Mouse (Mus musculus): ENCODE measurements around the gene Riox2.
"Not testable (repeated sequence)": the region's sequence is repeated elsewhere in the genome, so short reads cannot be mapped to it uniquely, and the experiment has no call there.

Gene Riox2

GRCm38 (mm10) chr16:59471637-59472278 is at the start of gene Riox2:
Gene Riox2, plus strand, starts transcription at chr16:59471775.
- in situ Hi-C loops (cut with MboI; ENCODE audit: low sequenced_read_pairs) = loop anchor here (10.0 kb wide), 1 partner anchor 143 kb away; no protein-coding TSS in a partner anchor

- in situ Hi-C loops (cut with MboI; ENCODE audit: low sequenced_read_pairs) = loop anchor here (10.0 kb wide), 1 partner anchor 187 kb away; no protein-coding TSS in a partner anchor
Measured at GRCm38 (mm10) chr16:59427960-59428359, 43.6 kb upstream of the Riox2 start.

GRCm38 (mm10) chr16:59433181-59433580 is 38.4 kb upstream of the Riox2 start:
- in situ Hi-C loops (cut with MboI; ENCODE audit: low sequenced_read_pairs) = no loop called here

GRCm38 (mm10) chr16:59444880-59445559 is 26.6 kb upstream of the Riox2 start:
- in situ Hi-C loops (cut with MboI; ENCODE audit: low sequenced_read_pairs) = no loop called here

- in situ Hi-C loops (cut with MboI; ENCODE audit: low sequenced_read_pairs) = no loop called here
Measured at GRCm38 (mm10) chr16:59448181-59448580, 23.4 kb upstream of the Riox2 start.

GRCm38 (mm10) chr16:59449092-59449491 is 22.5 kb upstream of the Riox2 start:
- in situ Hi-C loops (cut with MboI; ENCODE audit: low sequenced_read_pairs) = no loop called here

- in situ Hi-C loops (cut with MboI; ENCODE audit: low sequenced_read_pairs) = no loop called here
Measured at GRCm38 (mm10) chr16:59451813-59452212, 19.8 kb upstream of the Riox2 start.

- in situ Hi-C loops (cut with MboI; ENCODE audit: low sequenced_read_pairs) = not testable (repeated sequence)
Measured at GRCm38 (mm10) chr16:59459259-59459861, 12.2 kb upstream of the Riox2 start.

- in situ Hi-C loops (cut with MboI; ENCODE audit: low sequenced_read_pairs) = no loop called here
Measured at GRCm38 (mm10) chr16:59463567-59463966, 8.0 kb upstream of the Riox2 start.

- in situ Hi-C loops (cut with MboI; ENCODE audit: low sequenced_read_pairs) = no loop called here
Measured at GRCm38 (mm10) chr16:59463973-59464372, 7.6 kb upstream of the Riox2 start.

- in situ Hi-C loops (cut with MboI; ENCODE audit: low sequenced_read_pairs) = loop anchor here (10.0 kb wide), 1 partner anchor 145 kb away; no protein-coding TSS in a partner anchor
Measured at GRCm38 (mm10) chr16:59469846-59470245, 1.7 kb upstream of the Riox2 start.

GRCm38 (mm10) chr16:59472546-59472945 is 971 bp downstream of the Riox2 start:
- in situ Hi-C loops (cut with MboI; ENCODE audit: low sequenced_read_pairs) = loop anchor here (10.0 kb wide), 1 partner anchor 142 kb away; no protein-coding TSS in a partner anchor

GRCm38 (mm10) chr16:59474788-59475187 is 3.2 kb downstream of the Riox2 start:
- in situ Hi-C loops (cut with MboI; ENCODE audit: low sequenced_read_pairs) = loop anchor here (10.0 kb wide), 1 partner anchor 140 kb away; no protein-coding TSS in a partner anchor

- in situ Hi-C loops (cut with MboI; ENCODE audit: low sequenced_read_pairs) = loop anchor here (10.0 kb wide), 1 partner anchor 137 kb away; no protein-coding TSS in a partner anchor
Measured at GRCm38 (mm10) chr16:59477955-59478354, 6.4 kb downstream of the Riox2 start.

- in situ Hi-C loops (cut with MboI; ENCODE audit: low sequenced_read_pairs) = no loop called here
Measured at GRCm38 (mm10) chr16:59487239-59487638, 15.7 kb downstream of the Riox2 start.

GRCm38 (mm10) chr16:59487975-59488548 is 16.5 kb downstream of the Riox2 start:
- in situ Hi-C loops (cut with MboI; ENCODE audit: low sequenced_read_pairs) = no loop called here

- in situ Hi-C loops (cut with MboI; ENCODE audit: low sequenced_read_pairs) = no loop called here
Measured at GRCm38 (mm10) chr16:59493199-59493598, 21.6 kb downstream of the Riox2 start.

GRCm38 (mm10) chr16:59497947-59498346 is 26.4 kb downstream of the Riox2 start:
- in situ Hi-C loops (cut with MboI; ENCODE audit: low sequenced_read_pairs) = no loop called here

GRCm38 (mm10) chr16:59499180-59499579 is 27.6 kb downstream of the Riox2 start:
- in situ Hi-C loops (cut with MboI; ENCODE audit: low sequenced_read_pairs) = no loop called here

GRCm38 (mm10) chr16:59509830-59510229 is 38.3 kb downstream of the Riox2 start:
- in situ Hi-C loops (cut with MboI; ENCODE audit: low sequenced_read_pairs) = no loop called here

- in situ Hi-C loops (cut with MboI; ENCODE audit: low sequenced_read_pairs) = no loop called here
Measured at GRCm38 (mm10) chr16:59515169-59515568, 43.6 kb downstream of the Riox2 start.

Data from CH12F3 (cell line).